Mouse (Mus musculus) hindbrain, embryonic 13.5 days (tissue): ENCODE results near the gene Tsnax. TPM values are rescaled to one million over a fixed set of nuclear protein-coding genes. Genes with fewer than 3 reads are reported as not detected.

Experiments
- ATAC-seq: fragments of 200-750 bp; cut with Nextera tagmentation; 2 replicates; pipeline ENCODE4 v1.8.0; 2017; ENCODE audit warnings: moderate TSS enrichment; ENCODE audit not compliant: low FRiP score
- H3K27ac ChIP-seq: fragments of 300-500 bp; sonication (generic); 2 replicates; pipeline ENCODE4 v1.5.1; 2015; ENCODE audit warnings: inconsistent platforms, mild to moderate bottlenecking, moderate library complexity
- H3K27me3 ChIP-seq: fragments of 300-500 bp; sonication (generic); 2 replicates; pipeline ENCODE4 v1.6.1; 2015; ENCODE audit warnings: mild to moderate bottlenecking, inconsistent platforms
- H3K36me3 ChIP-seq: fragments of 300-500 bp; sonication (generic); 2 replicates; pipeline ENCODE4 v1.6.1; 2015; ENCODE audit warnings: mild to moderate bottlenecking, inconsistent platforms
- H3K4me1 ChIP-seq: fragments of 300-500 bp; sonication (generic); replicated peaks from 2 replicates; pipeline ENCODE4 v1.6.1; 2015; ENCODE audit warnings: inconsistent platforms
- H3K4me2 ChIP-seq: fragments of 300-500 bp; sonication (generic); 2 replicates; pipeline ENCODE4 v1.6.1; 2015; ENCODE audit warnings: inconsistent platforms, mild to moderate bottlenecking, moderate library complexity
- H3K4me3 ChIP-seq: fragments of 300-500 bp; sonication (generic); 2 replicates; pipeline ENCODE4 v1.5.1; 2015; ENCODE audit warnings: mild to moderate bottlenecking, inconsistent platforms
- H3K9ac ChIP-seq: fragments of 300-500 bp; sonication (generic); 2 replicates; pipeline ENCODE4 v1.6.1; 2015; ENCODE audit warnings: mild to moderate bottlenecking, inconsistent platforms
- H3K9me3 ChIP-seq: fragments of 300-500 bp; sonication (generic); 2 replicates; pipeline ENCODE4 v1.6.1; 2016; ENCODE audit warnings: inconsistent platforms
- WGBS: fragments of 180-500 bp; shearing (Covaris S2); methylation state at CpG from one replicate; pipeline ENCODE4 v1.1.7; 2015; 5-methylcytosine and 5-hydroxymethylcytosine counted together
- polyA plus RNA-seq: library from polyadenylated mRNA; unstranded; fragments of >200 nt; fragmentation: Nextera tagmentation; extraction: Ambion mirVana; gene quantifications from 2 replicates; pipeline ENCODE4 v1.2.1, GENCODE M21; 2015

Tsnax gene
- 176 and 184 TPM in 2 replicates for polyA plus RNA-seq

DNA sequence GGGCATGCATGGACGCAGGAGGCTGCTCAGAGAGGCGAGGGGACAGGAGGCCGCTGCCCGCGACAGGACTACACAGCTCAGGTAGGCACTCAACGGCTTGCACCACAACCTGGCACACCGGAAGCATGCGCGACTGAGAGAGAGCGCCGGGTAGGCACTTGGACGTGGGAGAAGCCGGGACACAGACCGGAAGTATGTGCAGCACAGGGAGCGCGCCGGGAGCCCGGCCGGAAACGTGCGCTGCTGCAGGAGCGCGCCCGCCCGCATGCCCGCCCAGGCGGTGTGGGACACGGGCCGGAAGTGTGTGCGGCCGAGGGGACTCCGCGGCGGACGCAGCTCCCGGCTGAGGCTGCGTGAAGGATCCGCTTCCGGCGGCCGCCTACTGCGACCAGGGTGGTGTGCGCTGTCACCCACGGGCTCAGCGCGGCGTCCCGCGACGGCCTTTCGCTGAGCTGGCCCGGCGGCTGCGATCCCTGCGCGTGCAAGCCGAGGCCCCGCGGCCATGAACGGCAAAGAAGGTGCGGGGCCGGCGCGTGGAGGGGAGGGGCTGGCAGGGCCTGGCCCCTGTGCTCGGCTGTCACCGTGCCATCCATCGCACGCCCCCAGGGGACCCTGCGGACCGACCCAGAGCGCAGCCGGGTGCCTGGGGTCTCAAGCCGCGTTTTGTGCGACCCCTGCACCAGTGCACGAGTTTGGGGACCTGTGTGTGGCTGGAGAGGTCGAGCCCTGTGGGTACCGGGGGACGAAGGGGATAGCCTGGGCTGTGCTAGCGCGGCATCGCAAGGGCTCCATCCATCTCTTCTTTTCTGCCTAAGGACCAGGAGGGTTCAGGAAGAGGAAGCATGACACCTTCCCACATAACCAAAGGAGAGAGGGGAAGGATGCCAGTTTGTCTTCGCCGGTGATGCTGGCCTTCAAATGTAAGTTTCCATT is at the start of gene Tsnax:
TSS of gene Tsnax (plus strand) at position 303 of the 933 bp plus-strand sequence.
- H3K27me3 ChIP-seq, result peaks cover 18% of the 10 kb centered on the region
- peaks cover 3% of the 10 kb centered on the region; the same call in 1 of the 2 replicates for H3K4me1 ChIP-seq
- ATAC-seq, result peak; percentile 98
- peak within 1 kb of the TSS; percentile 96 for H3K4me3 ChIP-seq
- peak within 1 kb of the TSS; percentile 99 for H3K9ac ChIP-seq
- WGBS, result 2% methylated on average over 68 of the region's 84 CpGs
- H3K27ac ChIP-seq, result peak within 1 kb of the TSS; percentile 92
- H3K9me3 ChIP-seq, result no peaks in the 10 kb centered on the region
- peaks cover 34% of the 10 kb centered on the region for H3K36me3 ChIP-seq
- peak within 1 kb of the TSS; percentile 85 for H3K4me2 ChIP-seq

DNA sequence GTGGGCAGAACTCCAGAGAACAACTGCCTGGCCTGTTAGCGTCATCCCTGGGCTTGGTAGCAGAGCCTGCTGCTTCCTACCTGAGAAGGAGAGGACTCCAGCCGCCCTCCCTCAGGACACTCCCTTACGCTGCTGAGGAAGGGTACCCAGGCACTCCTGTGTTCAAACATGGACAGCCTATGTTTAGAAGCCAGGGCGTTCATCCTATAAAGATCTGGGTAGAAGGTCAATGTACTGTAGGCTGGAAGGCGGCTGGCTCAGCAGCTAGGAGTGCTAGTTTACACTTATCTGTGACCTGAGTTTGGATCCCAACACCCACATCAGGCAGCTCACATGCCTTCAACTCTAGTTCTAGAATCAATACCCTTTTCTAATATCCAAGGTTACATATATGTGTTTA is 49.6 kb upstream of the Tsnax start:
- WGBS, result 94% methylated on average over 5 of the region's 5 CpGs
- no peak for ATAC-seq
- H3K27ac ChIP-seq, result no peak overlapping the region
- H3K4me3 ChIP-seq, result no peak overlapping the region
- H3K9me3 ChIP-seq, result no peaks in the 10 kb centered on the region
- H3K4me1 ChIP-seq, result peaks cover 10% of the 10 kb centered on the region; the same call in 1 of the 2 replicates
- H3K27me3 ChIP-seq, result no peaks in the 10 kb centered on the region
- H3K4me2 ChIP-seq, result no peak overlapping the region
- H3K36me3 ChIP-seq, result no peaks in the 10 kb centered on the region
- no peak overlapping the region for H3K9ac ChIP-seq

DNA sequence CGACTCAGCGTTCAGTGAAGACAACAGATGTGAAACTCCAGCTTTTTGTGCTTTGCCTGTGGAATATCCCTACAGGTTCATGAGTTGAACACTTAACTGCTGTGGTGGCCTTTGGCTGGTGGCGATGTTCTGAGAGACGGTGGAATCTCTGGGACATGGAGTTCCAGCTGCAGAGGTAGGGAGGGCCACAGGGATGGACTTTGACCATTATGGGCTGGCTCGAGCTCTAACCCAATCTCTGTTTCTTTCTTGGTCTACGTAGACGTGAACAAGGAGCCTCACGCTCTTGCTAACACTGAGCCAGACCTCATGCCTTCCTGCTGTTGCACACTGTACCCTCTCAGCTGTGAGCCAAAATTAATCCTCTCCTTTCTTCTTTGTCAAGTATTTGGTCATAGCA is 47.8 kb upstream of the Tsnax start:
- Histone ChIP-seq H3K27ac (no peak overlapping the region), H3K36me3 (no peaks in the 10 kb centered on the region), H3K9ac (no peak overlapping the region), H3K4me1 (peaks cover 6% of the 10 kb centered on the region; the same call in 1 of the 2 replicates), H3K27me3 (no peaks in the 10 kb centered on the region), H3K9me3 (no peaks in the 10 kb centered on the region), H3K4me3 (no peak overlapping the region), H3K4me2 (no peak overlapping the region)
- 91% methylated on average over 8 of the region's 8 CpGs for WGBS
- ATAC-seq, result no peak

DNA sequence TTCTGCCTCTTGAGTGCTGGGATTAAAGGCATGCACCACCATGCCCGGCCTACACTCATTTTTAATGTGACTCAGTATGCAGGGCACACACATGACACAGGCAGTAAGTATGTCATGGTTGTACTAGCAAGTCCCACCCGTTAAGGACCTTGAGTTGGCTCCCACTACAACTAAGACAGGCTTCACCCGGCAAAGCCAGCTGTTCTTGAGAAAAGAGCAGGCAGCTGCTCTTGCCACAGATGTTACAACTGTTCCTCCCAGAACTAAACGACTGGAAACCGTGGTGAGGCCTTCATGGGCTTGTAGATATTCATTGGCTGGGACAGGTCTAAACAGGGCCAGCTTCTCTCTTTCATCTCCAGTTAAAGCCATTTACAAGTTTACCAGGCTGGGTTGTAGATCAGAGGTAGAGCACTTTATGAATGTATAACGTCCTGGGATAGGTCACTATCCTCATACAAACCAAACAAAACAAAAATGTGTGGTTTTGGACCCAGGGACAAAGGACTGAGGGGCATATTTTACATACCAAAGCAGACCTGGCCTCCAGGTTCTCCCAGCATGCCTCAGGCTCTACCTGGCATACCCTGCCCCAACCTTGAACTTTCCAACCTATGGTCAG is 42.4 kb upstream of the Tsnax start:
- Histone ChIP-seq H3K4me2 (no peak overlapping the region), H3K4me1 (no peaks in the 10 kb centered on the region), H3K9me3 (peaks cover 9% of the 10 kb centered on the region), H3K27ac (no peak overlapping the region), H3K27me3 (no peaks in the 10 kb centered on the region), H3K4me3 (no peak overlapping the region), H3K36me3 (no peaks in the 10 kb centered on the region), H3K9ac (no peak overlapping the region)
- ATAC-seq, result no peak
- WGBS, result 85% methylated on average over 6 of the region's 6 CpGs

DNA sequence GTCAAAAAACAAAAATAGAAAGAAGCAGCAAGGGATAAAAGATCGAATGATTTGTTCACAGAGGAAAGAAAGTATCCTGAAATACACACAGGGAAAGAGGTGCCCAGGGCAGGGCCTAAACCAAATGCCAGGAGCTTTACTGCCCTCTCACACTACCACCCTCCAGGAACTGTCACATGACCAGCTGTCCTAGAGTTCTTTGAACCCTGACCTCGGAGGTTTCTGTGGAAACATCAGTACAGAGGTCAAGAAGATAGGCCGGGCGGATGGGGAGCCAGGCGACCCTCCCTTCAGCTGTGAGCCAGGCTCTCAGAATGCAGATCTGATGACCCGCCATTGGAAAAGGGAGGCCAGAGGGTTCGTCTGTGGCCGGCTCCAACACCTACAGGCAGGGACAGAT is 39.6 kb upstream of the Tsnax start:
- 84% methylated on average over 8 of the region's 8 CpGs for WGBS
- no peak overlapping the region for H3K4me2 ChIP-seq
- H3K27me3 ChIP-seq, result no peaks in the 10 kb centered on the region
- no peak for ATAC-seq
- no peak overlapping the region for H3K4me3 ChIP-seq
- H3K9me3 ChIP-seq, result peaks cover 9% of the 10 kb centered on the region
- no peaks in the 10 kb centered on the region for H3K4me1 ChIP-seq
- no peak overlapping the region for H3K27ac ChIP-seq
- no peak overlapping the region for H3K9ac ChIP-seq
- no peaks in the 10 kb centered on the region for H3K36me3 ChIP-seq

- no peak for ATAC-seq
- no peak overlapping the region for H3K27ac ChIP-seq
- H3K4me1 ChIP-seq, result no peaks in the 10 kb centered on the region
- H3K4me3 ChIP-seq, result no peak overlapping the region
- peaks cover 9% of the 10 kb centered on the region for H3K9me3 ChIP-seq
- WGBS, result 86% methylated on average over 4 of the region's 4 CpGs
- H3K9ac ChIP-seq, result no peak overlapping the region
- H3K4me2 ChIP-seq, result no peak overlapping the region
- H3K27me3 ChIP-seq, result no peaks in the 10 kb centered on the region
- no peaks in the 10 kb centered on the region for H3K36me3 ChIP-seq
Observed at GRCm38 (mm10) chr8:124974254-124974653, 38.5 kb upstream of the Tsnax start.

GRCm38 (mm10) chr8:124976211-124976610 is 36.6 kb upstream of the Tsnax start:
- WGBS, result 95% methylated on average over 6 of the region's 6 CpGs
- Histone ChIP-seq H3K36me3 (no peaks in the 10 kb centered on the region), H3K4me1 (no peaks in the 10 kb centered on the region), H3K27ac (no peak overlapping the region), H3K9ac (no peak overlapping the region), H3K27me3 (no peaks in the 10 kb centered on the region), H3K4me2 (no peak overlapping the region), H3K4me3 (no peak overlapping the region), H3K9me3 (peaks cover 9% of the 10 kb centered on the region)
- no peak for ATAC-seq

DNA sequence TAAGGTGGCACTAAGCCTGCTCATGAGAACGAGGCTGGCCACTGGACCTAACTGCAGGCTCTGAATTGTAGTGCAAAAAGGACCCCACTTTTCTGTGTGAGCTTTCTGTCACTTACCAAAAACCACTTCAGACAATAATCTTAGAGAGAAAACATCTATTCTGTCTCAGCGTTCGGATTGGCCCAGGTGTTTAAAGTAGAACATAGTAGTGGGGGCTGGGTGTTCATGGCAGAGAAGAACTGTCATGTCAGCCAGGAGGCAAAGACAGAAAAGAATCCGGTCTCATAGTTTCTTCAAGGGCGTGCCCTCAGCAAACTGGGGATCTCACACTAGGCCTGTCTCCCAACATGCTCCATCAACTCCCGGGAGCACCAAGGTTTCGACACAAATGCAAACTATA is 34.8 kb upstream of the Tsnax start:
- WGBS, result 90% methylated on average over 7 of the region's 7 CpGs
- H3K4me1 ChIP-seq, result no peaks in the 10 kb centered on the region
- no peaks in the 10 kb centered on the region; the same call in 1 of the 2 replicates for H3K9me3 ChIP-seq
- H3K4me3 ChIP-seq, result no peak overlapping the region
- no peak overlapping the region for H3K4me2 ChIP-seq
- ATAC-seq, result no peak
- no peaks in the 10 kb centered on the region for H3K36me3 ChIP-seq
- no peak overlapping the region for H3K27ac ChIP-seq
- H3K9ac ChIP-seq, result no peak overlapping the region
- H3K27me3 ChIP-seq, result no peaks in the 10 kb centered on the region

GRCm38 (mm10) chr8:124980036-124980435 is 32.8 kb upstream of the Tsnax start:
- Histone ChIP-seq H3K36me3 (no peaks in the 10 kb centered on the region), H3K4me3 (no peak overlapping the region), H3K4me1 (no peaks in the 10 kb centered on the region), H3K27ac (no peak overlapping the region), H3K4me2 (no peak overlapping the region), H3K27me3 (no peaks in the 10 kb centered on the region), H3K9ac (no peak overlapping the region), H3K9me3 (no peaks in the 10 kb centered on the region; the same call in 1 of the 2 replicates)
- WGBS, result 94% methylated on average over 3 of the region's 3 CpGs
- ATAC-seq, result no peak

DNA sequence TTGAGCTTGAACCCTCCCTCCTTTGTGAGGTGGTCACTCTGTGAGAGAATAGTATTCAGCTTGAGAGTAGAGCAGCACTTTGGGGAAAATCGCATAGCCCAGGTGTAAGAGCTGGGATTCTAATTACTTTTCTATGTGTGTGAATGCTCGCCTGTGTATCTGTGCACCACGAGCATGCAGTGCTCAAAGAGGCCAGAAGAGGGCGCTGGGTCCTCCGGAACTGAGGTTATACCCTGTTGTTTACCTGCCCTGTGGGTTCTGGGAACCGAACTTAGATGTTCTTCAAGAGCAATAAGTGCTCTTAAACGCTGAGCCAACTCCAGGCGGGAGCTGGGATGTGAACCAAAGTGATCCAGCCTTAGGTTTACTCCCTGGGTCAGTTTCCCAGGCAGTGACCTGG is 32.0 kb upstream of the Tsnax start:
- H3K4me2 ChIP-seq, result no peak overlapping the region
- no peaks in the 10 kb centered on the region for H3K4me1 ChIP-seq
- no peaks in the 10 kb centered on the region for H3K27me3 ChIP-seq
- H3K27ac ChIP-seq, result no peak overlapping the region
- H3K9ac ChIP-seq, result no peak overlapping the region
- no peak for ATAC-seq
- no peaks in the 10 kb centered on the region for H3K36me3 ChIP-seq
- no peaks in the 10 kb centered on the region; the same call in 1 of the 2 replicates for H3K9me3 ChIP-seq
- H3K4me3 ChIP-seq, result no peak overlapping the region
- WGBS, result 84% methylated on average over 8 of the region's 8 CpGs

- H3K9me3 ChIP-seq, result no peaks in the 10 kb centered on the region
- H3K4me3 ChIP-seq, result no peak overlapping the region
- 0 out of 2 replicates have a peak, but pooled peaks cover 18% of the 10 kb centered on the region for H3K27me3 ChIP-seq
- no peak overlapping the region for H3K9ac ChIP-seq
- peak overlapping the region; percentile 9; the same call in 1 of the 2 replicates for H3K4me2 ChIP-seq
- ATAC-seq, result no peak
- WGBS, result 19% methylated on average over 17 of the region's 17 CpGs
- no peak overlapping the region for H3K27ac ChIP-seq
- no peaks in the 10 kb centered on the region for H3K36me3 ChIP-seq
- 0 out of 2 replicates have a peak, but pooled peaks cover 6% of the 10 kb centered on the region for H3K4me1 ChIP-seq
Observed at GRCm38 (mm10) chr8:124990923-124991667, 21.7 kb upstream of the Tsnax start.

DNA sequence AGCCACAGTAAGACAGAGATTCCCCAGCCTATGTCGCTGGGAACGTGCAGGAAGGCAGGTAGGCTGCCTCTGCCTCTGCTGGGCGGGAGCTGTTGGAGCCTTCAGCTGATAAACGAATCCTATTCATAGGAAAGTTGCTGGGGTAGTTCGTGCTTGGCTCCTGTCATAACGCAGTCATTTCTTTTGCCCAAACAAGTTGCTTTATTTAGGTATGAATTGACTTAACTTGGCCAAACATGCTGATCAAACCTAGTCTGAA is 21.2 kb upstream of the Tsnax start:
- Histone ChIP-seq H3K4me2 (no peak overlapping the region), H3K4me1 (0 out of 2 replicates have a peak, but pooled peaks cover 6% of the 10 kb centered on the region), H3K27me3 (0 out of 2 replicates have a peak, but pooled peaks cover 15% of the 10 kb centered on the region), H3K4me3 (no peak overlapping the region), H3K9me3 (no peaks in the 10 kb centered on the region), H3K36me3 (no peaks in the 10 kb centered on the region), H3K27ac (no peak overlapping the region), H3K9ac (no peak overlapping the region)
- ATAC-seq, result no peak
- 33% methylated on average over 6 of the region's 6 CpGs for WGBS
